Mouse (Mus musculus) C2C12 (cell line): ENCODE measurements around the gene Mmp19.

ENCODE experiments used
- CEBPB ChIP-seq: IDR thresholded peaks from one replicate; pipeline ENCODE4 v1.6.1; 2011; ENCODE audit warnings: low read depth, mild to moderate bottlenecking, control low read depth, moderate library complexity
- CTCF ChIP-seq: IDR thresholded peaks from one replicate; pipeline ENCODE4 v1.5.1; 2011; ENCODE audit not compliant: control insufficient read depth, insufficient read depth, insufficient read length
- MAX ChIP-seq: IDR thresholded peaks from one replicate; pipeline ENCODE4 v1.6.1; 2011; ENCODE audit warnings: mild to moderate bottlenecking, control low read depth
- MYOD1 ChIP-seq: IDR thresholded peaks from one replicate; pipeline ENCODE4 v1.6.1; 2011; ENCODE audit warnings: low read depth; ENCODE audit not compliant: control insufficient read depth, insufficient read length
- MYOG ChIP-seq: IDR thresholded peaks from one replicate; pipeline ENCODE4 v1.6.1; 2011; ENCODE audit not compliant: control insufficient read depth, insufficient read length; ENCODE audit errors: extremely low read depth
- USF1 ChIP-seq: IDR thresholded peaks from one replicate; pipeline ENCODE4 v1.6.1; 2011; ENCODE audit warnings: low read depth, mild to moderate bottlenecking, control low read depth, moderate library complexity

GRCm38 (mm10) chr10:128793258-128793657 lies 2.5 kb downstream of the Mmp19 start:
- TF ChIP-seq CTCF: no peak
- TF ChIP-seq MYOG: no peak
- TF ChIP-seq MAX: no peak
- TF ChIP-seq CEBPB: no peak
- TF ChIP-seq MYOD1: no peak
- no peak for TF ChIP-seq USF1
